Mouse (Mus musculus) thymus, postnatal 10 days (tissue): Measurements from ENCODE around the gene Ilk.
A peak's percentile ranks its signal among the peaks of the same experiment; 100 is the strongest.
"Not testable (repeated sequence)": the region's sequence is repeated elsewhere in the genome, so short reads cannot be mapped to it uniquely, and the experiment has no call there.

ENCODE experiments used
- DNase-seq, 2 experiments: peaks; one replicate each; pipeline ENCODE4 v3.0.0; 2021; ENCODE audit warnings: low spot score in 2 of 2

The Ilk gene

DNA sequence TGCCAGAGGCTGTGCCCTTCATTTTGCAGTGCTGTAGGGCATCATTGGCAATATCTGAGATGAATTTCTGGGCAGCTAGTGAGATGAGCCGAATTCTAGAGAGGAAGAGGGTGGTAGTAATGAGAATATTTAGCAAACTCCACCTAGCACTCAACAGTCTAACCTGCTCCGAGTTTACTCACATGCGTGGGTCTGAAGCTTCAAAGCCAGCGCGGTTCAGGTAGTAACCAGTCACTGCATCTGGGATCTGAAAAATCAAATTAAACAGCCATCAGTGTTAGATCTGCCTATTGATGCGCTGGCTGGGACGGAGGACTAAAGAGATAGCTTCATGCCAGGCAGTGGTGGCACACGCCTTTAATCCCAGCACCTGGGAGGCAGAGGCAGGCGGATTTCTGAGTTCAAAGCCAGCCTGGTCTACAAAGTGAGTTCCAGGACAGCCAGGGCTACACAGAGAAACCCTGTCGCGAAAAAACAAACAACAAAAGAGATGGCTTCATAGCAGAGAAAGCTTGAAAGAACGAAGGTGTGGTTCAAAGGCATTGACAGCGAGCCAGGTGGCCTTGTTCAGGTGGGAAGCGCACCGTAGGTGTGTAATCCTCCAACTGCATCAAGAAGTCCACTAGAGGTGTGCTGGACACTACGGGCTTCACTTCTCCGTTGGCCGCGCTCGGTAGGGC, 7.0 kb downstream of the Ilk start:
- not testable (repeated sequence) for DNase-seq

DNA sequence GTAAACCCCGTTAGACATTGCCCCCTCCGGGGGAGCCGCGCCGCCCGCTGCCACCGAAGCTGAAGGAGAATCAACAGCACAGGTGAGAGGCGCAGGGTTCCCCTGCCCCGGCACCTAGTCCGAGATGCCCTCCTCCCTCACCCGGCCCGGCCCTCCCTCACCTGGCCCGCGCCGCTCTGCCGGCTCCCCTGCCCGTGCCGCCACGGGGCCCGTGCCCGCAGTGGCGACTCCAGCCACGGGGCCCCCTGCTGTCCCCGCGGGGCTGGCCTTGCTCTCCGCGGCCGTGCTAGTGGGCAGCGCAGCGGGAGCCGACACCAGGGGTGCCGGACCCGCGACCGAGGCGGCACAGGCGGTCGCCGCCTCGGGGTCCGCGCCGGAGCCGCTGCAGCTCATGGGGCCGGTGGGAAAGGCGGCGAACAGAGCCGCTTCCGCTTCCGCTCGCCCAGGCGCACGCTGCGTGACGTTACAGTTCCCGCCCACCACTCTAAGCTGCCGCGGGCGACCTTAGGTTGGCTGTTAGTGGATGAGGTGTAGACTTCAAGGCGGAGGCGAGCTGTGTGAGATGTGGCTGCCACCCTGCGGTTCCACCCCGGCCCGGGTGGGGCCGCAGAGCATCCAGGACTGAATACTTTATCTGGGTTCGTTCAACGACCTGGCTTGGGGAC, 7.7 kb downstream of the Ilk start, which contains the start of gene Taf10:
Taf10 (minus strand) TSS at position 436 of the 665 bp plus-strand sequence.
- peak; percentile 87 to 89 for DNase-seq

DNA sequence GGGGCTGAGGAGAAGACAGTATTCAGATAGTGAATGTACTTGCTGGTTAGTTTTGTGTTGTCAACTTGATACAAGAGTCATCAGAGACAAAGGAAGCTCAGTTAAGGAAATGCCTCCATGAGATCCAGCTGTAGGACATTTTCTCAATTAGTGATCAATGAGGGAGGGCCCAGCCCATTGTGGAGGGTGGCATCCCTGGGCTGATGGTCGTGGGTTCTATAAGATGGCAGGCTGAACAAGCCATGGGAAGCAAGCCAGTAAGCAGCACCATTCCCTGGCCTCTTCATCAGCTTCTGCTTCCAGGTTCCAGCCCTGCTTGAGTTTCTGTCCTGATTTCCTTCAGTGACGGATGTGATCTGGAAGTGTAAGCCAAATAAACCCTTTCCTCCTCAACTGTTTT, 11.4 kb downstream of the Ilk start:
- DNase-seq = no peak

DNA sequence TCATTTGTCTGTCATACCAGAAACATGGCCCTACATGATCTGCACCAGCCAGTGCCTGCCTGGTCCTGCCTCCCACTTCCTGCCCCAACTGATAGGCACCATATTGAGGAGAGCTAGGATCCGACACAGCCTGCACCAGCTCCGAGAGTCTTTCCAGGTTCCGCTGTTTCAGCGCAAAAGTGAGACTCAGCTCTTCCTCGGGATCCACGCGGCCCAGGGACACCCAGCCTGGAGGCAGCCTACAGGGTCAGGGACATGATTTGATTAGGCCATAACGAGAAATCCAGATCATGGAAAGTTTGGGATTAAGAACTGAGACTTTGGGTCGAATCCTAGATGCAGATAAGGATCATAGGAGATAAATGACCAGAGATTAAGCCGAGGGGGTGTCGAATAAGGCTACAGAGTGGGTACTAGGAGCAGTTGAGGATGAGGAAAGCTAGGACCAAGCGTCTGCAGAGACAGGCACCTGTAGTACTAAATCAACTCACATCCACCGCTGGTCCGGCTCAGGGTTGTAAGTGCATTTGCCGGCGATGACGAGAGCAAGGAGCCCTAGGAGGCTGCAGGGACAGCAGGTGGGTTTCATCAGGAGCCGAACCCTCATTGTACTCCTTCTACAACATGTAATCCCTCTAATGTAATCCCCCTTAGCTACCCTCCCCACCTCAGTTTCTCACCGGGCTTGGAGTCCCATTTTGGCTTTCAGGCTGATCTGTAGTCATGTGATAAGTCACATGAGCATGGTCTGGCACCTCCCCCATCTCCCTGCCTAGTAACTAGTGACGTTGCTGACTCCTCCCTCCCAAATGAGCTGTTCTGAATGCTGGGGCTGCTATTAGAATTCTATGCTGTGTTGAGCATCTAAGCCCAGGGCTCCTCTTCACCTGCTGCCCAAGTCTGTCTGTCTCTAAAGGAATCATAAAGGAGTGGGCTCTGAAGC, 15.4 kb downstream of the Ilk start, which contains the start of gene Tpp1:
Tpp1 (minus strand) TSS at position 745 of the 943 bp plus-strand sequence.
- DNase-seq = peak; percentile 88 to 90

DNA sequence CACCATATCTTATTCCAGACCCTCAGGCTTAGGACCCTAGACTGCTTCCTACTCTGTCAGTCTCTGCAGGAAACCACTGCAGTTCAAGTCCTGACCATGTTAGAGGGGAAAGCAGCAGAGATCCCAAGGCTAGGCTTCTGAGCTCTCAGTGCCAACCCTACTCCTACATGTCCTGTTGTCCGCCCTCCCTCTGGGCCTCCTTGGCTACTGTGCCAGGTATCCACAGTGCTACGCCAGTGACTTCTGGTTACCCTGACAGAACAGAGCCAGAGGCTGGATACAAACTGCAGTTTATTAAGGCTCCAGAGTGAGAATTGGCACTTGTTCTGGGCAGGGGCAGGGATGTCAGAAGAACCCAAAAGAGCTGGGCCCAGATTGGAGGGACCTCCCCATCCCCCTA, 16.3 kb downstream of the Ilk start:
- no peak for DNase-seq

DNA sequence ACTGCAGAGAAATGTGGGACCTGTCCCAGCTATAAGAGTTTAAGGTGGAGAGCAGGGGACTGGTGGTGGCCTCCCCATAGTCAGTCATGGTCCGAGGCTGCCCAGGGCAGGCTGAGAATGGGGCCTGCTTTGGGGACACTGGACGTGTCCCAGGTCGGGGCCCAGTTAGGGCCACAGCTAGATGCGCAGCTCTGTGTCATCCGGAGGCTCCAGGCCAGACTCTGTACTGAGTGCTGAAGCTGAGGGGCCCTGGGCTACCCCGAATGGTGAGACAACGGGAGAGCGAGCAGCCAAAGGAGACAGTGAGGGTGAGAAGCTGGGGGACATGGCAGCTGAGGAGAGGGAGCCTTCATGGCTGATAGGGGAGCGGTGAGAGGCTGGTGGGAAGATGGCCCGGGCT, 16.9 kb downstream of the Ilk start:
- no peak for DNase-seq

DNA sequence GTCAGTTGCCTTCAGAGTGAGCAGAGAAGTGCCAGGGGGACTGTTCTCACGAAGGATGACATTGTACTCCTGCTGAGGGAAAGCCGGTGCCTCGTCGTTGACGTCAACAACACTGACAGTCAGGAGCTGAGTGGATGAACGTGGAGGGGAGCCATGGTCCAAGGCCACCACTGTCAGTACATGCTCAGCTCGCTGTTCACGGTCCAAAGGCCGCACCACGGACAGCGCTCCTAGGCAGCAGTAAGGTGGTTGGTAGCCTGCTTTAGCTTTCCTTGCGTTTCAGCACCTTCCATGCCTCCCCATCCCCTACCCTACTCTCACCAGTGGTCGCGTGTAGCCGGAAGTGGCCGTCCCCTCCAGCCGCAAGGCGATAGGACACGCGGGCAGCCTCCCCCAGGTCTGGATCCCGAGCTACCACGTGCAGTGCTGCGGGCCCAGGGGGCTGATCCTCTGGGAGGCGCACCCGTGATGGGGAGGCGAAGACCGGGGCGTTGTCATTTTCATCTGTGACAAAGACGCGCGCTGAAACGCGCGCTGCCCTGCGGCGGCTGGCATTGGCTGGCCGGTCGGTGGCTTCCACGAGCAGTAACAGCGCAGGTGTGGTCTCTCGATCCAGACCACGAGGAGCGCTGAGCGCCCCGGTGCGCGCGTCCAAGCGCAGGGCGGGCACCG, 25.6 kb downstream of the Ilk start:
- no peak for DNase-seq

DNA sequence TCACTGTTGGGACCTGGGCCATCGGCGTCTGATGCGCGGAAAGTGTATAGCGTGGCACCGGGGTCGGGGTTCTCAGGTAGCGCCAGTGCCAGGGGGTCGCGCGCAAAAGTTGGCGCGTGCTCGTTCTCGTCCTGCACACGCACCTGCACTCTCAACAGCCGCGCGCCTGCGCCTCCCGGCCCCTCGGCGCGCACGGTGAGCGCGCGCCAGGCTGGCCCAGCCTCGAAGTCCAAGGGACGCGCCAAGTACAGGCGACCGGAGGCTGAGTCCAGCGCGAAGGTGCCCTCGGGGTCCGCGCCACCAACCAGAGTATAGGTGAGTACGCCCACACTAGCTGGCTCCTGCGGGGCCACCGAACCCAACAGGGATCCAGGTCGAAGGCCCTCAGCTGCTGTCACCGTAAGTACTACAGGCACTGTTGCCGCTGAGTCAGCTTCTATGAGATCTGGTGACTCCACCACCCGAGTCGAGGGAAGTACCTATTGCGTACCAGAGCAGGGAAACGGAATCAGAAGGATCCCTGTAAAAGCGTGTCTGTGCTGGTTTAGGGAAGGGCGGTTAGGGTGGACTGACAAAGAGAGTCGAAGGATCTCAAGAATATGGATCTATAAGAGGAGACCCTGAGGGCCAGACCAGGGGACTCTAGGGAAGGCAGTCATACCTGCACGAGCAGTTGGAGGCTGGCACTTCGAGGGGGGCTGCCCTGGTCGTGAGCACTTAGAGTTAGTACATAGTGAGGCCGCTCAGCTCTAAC, 26.3 kb downstream of the Ilk start:
- no peak for DNase-seq

DNA sequence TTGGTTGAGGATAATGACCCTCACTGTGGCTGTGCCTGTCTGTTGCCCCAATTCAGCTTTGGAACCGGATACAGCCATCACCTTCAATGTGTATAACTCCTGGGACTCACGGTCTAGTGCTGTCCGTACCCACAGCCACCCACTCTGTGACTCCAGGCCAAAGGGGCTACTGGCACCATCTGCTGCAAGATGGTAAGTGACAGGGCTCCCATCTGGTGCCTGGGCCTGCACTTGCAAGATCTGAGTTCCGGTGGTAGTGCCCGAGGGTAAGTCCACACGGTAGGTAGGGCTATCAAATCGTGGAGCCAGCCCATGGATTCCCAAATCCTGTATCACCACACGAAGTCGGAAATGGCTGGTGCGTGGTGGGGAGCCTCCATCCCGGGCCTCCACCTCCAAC, 27.9 kb downstream of the Ilk start:
- DNase-seq = no peak

DNA sequence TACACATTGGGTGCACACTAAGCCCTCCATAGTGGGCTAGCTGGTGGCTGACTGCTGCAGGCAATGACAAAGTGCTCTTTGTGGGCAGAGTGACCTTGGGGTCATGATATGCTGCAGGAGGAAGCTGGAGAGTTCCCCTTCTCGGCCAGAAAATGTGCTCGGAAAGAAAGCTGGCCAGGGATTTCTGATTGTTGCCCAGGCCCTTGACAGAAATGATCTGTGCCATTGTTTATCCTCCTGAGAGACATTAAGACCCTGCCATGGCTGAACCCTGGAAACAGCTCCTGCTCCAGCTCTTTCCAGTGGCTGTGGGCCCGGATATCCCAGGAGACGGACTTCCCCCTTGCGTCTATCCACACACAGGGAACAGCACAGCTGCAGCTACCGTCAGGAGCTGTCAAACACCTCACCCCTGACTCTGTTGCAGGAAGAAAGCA, 31.4 kb downstream of the Ilk start:
- no peak for DNase-seq

DNA sequence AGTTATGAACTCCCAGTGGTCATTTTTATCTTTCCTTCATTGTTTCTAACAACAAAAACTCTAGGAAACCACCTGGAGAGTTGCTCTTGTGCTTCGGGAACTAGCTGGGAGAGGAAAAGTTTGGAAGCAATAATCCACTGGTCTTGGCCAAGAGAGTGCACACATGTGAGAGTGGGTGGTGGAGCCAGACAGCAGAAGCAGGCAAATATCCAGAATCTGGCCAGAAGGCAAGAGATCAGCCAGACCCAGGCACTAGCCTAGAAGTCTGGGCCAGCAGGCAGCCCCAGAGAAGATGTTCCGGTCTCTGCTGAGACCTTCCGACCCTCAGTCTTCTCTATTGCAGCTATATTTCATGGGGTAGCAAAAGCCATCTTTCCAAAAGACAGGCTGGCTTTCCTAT, 33.6 kb downstream of the Ilk start:
- DNase-seq = no peak

DNA sequence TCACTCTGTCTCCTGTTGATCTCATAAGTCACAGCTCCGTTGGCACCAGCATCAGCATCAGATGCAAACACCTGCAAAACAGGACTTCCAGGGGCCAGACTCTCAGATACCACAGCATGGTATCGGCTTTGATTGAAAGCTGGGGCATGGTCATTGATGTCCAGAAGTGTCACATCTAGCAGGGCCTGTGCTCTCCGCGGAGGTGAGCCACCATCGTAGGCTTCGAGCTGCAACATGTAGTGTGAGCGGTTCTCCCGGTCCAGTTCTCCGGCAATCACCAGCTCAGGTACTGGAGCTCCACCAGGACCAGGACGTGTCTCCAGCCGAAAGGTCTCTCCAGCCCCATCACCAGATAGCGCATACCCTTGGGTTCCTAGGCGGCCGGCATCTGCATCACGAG, 35.9 kb downstream of the Ilk start:
- no peak for DNase-seq

DNA sequence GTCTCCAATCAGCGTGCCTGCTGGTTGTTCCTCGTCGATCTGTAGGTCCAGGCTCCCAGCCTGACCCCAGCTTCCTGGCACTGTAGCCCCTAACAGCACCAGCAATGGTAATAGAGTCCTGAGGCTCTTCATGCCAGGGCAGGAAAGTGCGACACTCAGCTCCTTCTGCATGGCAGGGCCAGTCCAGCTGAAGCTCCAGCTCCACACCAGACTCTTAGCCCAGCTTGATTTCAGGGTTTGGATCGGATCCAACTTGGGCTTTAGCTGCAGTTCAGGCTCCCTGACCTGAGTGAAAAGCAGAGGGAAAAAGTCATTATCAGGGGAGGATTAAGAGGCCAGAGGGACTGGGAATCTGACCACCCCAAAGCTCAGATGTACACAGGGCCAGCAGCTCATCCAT, 36.6 kb downstream of the Ilk start:
- no peak for DNase-seq

DNA sequence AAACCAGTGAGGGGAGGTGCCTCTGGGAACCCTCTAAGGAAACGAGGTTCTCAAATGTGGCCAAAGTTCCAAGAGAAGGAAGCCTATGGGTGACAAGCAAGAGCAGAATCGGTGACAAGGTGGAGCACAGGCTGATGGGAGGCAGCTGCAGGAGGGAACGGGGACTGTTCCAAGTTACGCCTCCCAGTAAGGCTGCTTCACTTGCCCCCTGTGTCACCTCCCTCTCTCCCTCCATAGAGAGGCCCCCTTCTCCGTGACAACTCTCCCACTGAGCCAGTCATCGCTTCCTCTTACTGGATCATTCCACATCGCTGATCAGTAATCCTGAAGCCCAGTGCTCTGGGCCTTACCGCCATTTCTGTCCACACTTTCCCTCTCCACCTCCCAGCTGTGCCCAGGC, 38.3 kb downstream of the Ilk start:
- DNase-seq = no peak

DNA sequence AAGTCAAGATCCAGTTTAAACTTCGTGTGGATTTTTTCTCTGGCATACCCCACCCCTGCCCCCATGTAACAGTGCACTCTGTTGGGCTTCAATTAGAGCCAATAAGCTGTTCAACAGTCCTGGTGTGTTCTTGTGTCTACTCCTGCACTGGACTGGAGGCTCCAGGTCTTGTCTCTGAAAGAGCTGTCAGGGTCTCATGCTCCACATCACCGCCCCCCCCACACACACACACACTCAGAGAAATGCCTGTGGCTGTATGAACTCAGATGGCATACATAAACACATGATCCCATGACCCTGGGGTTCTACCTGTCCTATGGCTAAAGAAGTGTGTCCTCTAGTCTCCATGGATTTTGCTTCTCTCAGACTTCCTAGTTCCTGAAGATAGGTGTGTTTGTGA, 39.6 kb downstream of the Ilk start:
- no peak for DNase-seq

DNA sequence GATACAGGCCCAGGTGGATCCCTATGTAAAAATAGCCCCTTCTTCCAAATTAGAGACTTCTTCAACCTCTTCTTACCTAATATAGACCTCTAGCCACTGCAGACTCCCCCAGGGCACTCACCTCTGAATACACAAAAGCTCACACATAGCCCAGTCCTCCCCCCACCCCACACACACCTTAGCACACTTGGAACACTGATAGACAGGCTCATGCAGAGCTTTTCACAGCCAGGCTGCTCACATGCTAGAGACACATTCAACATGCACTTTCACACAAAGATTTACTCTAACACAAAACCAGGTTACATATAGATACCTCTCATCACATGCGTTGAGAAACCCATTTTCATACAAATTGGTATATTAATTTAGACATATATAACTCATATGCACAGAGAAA, 40.9 kb downstream of the Ilk start:
- no peak for DNase-seq

DNA sequence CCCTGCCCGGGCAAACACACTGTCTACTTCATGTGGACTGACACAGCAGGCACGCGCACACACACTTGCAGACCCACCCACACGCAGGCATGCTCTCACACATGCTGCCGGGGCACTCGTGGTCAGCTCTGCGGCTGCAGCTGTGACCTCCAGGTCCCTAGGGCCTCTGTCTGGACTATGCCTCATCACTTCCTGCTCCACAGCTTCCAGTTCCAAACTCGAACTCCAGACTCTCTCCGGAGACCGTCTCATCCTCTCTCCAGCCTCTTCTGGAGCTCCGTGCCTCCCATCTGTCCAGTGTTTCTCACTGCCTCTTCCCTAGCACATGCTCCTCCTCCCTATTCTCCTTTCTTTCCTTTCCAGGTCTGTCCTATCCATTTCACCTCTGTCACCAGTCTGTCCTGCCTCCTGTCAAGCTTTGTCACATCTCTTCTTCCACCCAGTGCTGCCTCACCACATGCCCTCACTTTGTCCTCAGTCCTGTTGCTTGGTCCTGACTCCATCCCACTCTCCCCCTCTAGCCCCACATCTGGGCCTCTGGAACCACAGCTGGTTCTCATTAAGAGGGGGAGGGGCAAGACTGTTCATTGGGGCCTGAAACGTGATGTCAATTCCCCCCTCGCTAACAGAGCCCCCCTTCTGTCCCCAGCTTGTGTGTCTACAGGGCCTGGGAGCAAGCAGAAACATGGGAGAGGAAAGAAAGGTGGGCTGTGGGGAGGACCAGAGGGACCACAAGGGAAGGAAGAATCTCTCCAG, 41.6 kb downstream of the Ilk start:
- DNase-seq = no peak

DNA sequence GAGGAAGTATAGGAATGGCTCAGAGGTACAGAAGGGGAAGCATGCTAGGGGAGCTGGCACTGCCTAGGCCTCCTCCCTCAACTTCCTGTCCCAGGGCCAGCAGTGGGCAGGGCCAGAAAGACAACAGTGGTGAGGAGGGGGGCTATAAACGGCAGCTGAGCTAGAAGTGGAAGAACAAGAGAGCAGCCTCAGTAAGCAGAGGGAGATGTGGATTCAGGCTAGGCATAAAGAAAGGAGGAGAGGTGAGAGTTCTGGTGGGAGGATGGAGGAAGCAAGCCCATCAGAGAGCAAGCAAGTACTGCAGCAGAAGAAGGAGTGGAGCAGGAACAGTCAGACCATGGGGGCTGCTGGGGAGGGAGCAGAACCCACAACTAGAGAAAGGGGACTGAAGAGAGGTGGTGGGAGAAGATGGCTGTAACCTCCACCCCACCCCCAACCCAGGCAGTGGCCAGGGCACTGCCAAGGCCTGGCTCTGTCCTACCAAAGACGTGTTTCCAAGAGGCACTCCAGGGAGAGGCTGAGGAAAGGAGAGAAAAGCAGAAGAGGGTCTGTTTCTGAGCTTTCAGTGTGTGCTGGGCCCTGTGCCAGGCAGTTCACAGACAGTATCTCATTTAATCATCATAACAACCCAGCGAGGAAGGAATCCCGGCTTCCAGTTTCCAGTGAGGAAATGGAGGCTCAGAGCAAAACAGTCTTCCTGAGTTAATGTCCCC, 42.3 kb downstream of the Ilk start:
- DNase-seq = peak; percentile 44 to 51

DNA sequence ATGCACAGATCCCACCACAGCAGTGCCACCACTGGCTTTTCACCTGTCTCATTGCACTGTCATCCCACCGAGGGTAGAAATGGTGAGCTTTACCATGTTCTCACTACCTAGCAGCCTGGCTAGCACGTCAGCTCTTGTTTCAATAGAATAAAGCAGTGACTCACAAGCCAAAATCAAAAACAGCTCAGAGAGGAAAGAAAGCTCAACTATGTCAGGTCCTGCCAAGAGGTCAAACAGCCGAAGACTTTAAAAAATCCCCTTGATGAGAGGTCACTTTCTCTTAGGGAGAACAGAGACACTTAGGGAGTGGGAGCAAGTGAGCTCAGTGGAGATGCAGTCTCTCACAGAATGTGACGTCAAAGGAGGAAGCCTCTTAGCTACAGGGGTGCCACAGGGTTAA, 47.5 kb downstream of the Ilk start:
- no peak for DNase-seq

DNA sequence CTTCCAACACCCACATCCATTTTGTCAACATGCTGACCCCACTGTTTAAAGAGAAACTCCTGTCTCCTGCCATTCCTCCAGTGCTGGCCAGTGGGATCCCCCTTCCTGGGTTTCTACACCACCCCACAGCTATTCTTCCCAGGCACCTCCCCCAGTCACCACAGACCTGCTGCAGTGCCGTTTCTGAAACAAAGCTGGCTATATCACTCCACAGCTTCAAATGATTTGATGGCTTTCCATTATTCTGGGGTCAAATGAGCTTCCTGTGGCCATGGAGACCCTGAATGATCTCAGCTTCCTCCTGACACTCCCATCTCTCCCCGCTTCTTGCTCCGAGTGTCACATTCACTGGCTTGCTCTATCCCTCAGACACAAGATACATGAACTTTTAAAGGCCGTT, 48.2 kb downstream of the Ilk start:
- DNase-seq = no peak
